Mouse (Mus musculus) forebrain, postnatal 0 days (tissue): Measurements from ENCODE around the gene Hspg2. TPM values are rescaled to one million over a fixed set of nuclear protein-coding genes. Genes with fewer than 3 reads are reported as not detected.

ENCODE experiments used
- ATAC-seq: fragments of 200-750 bp; cut with Nextera tagmentation; 2 replicates; pipeline ENCODE4 v1.8.0; 2017; ENCODE audit warnings: mild to moderate bottlenecking, moderate library complexity
- DNase-seq: peaks from one replicate; pipeline ENCODE4 v3.0.0-alpha.2; 2015
- H3K27ac ChIP-seq: fragments of 300-500 bp; sonication (generic); 2 replicates; pipeline ENCODE4 v1.5.1; 2014; ENCODE audit warnings: low read depth, mild to moderate bottlenecking, antibody characterized with exemption, low read length, moderate library complexity, mixed read lengths
- H3K27me3 ChIP-seq: fragments of 300-500 bp; sonication (generic); 2 replicates; pipeline ENCODE4 v1.6.1; 2014; ENCODE audit warnings: mild to moderate bottlenecking, low read length, mixed read lengths; ENCODE audit not compliant: insufficient read depth
- H3K36me3 ChIP-seq: fragments of 300-500 bp; sonication (generic); 2 replicates; pipeline ENCODE4 v1.6.1; 2014; ENCODE audit warnings: mild to moderate bottlenecking, moderate library complexity; ENCODE audit not compliant: insufficient read depth
- H3K4me1 ChIP-seq: fragments of 300-500 bp; sonication (generic); 2 replicates; pipeline ENCODE4 v1.6.1; 2014; ENCODE audit warnings: antibody characterized with exemption; ENCODE audit not compliant: insufficient read depth
- H3K4me2 ChIP-seq: fragments of 300-500 bp; sonication (generic); 2 replicates; pipeline ENCODE4 v1.6.1; 2014; ENCODE audit warnings: low read depth, mild to moderate bottlenecking, moderate library complexity
- H3K4me3 ChIP-seq: fragments of 300-500 bp; sonication (generic); 2 replicates; pipeline ENCODE4 v1.5.1; 2014; ENCODE audit warnings: low read depth, low read length, mixed read lengths
- H3K9ac ChIP-seq: fragments of 300-500 bp; sonication (generic); 2 replicates; pipeline ENCODE4 v1.6.1; 2014; ENCODE audit warnings: mild to moderate bottlenecking
- H3K9me3 ChIP-seq: fragments of 300-500 bp; sonication (generic); 2 replicates; pipeline ENCODE4 v1.6.1; 2016; ENCODE audit warnings: low read length
- CTCF ChIP-seq: sonication (generic); IDR thresholded peaks from 2 replicates; pipeline ENCODE4 v1.5.1; 2016; ENCODE audit warnings: antibody characterized with exemption, control low read depth, low read depth
- whole genome bisulfite sequencing: fragments of 180-500 bp; shearing (Covaris S2); extraction: QIAGEN DNeasy Blood & Tissue Kit; methylation state at CpG from one replicate; pipeline ENCODE4 v1.1.7; 2014; 5-methylcytosine and 5-hydroxymethylcytosine counted together
- polyA plus RNA-seq: library from polyadenylated mRNA; unstranded; fragments of >200 nt; fragmentation: Nextera tagmentation; extraction: Ambion mirVana; gene quantifications from 2 replicates; pipeline ENCODE4 v1.2.1, GENCODE M21; 2015
- total RNA-seq: library from RNA; depleted of rRNA; stranded (reverse); fragments of >200 nt; gene quantifications from 2 replicates; pipeline ENCODE4 v1.2.3, GENCODE M21; 2014

Gene Hspg2
- total and polyA plus RNA-seq, 2 experiments from 2014 or later: 2.3 to 22.6 TPM

- Histone ChIP-seq H3K4me3 (no peak overlapping the region), H3K9me3 (no peaks in the 10 kb centered on the region), H3K9ac (no peak overlapping the region), H3K4me2 (no peak overlapping the region), H3K27ac (no peak overlapping the region), H3K27me3 (no peaks in the 10 kb centered on the region), H3K36me3 (no peaks in the 10 kb centered on the region), H3K4me1 (no peaks in the 10 kb centered on the region)
- WGBS: 58% methylated on average over 15 of the region's 15 CpGs
- DNase-seq (peak; percentile 49), ATAC-seq (peak; percentile 83)
- TF ChIP-seq CTCF: no peak
Measured at GRCm38 (mm10) chr4:137510021-137510696, 41.6 kb downstream of the Hspg2 start.

DNA sequence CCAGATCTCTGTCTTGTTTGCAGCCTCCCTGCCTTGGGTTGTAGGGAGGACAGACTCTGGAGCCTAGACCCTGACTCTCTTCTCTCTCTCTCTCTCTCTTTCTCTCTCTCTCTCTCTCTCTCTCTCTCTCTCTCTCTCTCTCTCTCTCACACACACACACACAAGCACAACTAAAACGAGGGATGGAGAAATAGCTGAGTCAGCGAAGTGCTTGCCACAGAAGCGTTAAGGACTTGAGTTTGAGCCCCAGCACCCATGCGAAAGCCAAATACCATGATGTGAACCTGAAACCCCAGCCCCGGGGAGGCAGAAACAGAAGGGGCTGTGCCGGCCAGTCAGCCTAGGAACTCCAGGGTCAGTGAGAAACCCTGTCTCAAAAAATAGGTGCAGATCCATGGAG, 44.3 kb downstream of the Hspg2 start:
- WGBS: 82% methylated on average over 6 of the region's 6 CpGs
- no peak overlapping the region for H3K4me3 ChIP-seq
- H3K9ac ChIP-seq: no peak overlapping the region
- no peak for TF ChIP-seq CTCF
- no peak for DNase-seq
- no peaks in the 10 kb centered on the region for H3K27me3 ChIP-seq
- H3K9me3 ChIP-seq: no peaks in the 10 kb centered on the region
- no peak overlapping the region for H3K4me2 ChIP-seq
- ATAC-seq: no peak
- no peaks in the 10 kb centered on the region for H3K36me3 ChIP-seq
- H3K27ac ChIP-seq: no peak overlapping the region
- no peaks in the 10 kb centered on the region for H3K4me1 ChIP-seq

DNA sequence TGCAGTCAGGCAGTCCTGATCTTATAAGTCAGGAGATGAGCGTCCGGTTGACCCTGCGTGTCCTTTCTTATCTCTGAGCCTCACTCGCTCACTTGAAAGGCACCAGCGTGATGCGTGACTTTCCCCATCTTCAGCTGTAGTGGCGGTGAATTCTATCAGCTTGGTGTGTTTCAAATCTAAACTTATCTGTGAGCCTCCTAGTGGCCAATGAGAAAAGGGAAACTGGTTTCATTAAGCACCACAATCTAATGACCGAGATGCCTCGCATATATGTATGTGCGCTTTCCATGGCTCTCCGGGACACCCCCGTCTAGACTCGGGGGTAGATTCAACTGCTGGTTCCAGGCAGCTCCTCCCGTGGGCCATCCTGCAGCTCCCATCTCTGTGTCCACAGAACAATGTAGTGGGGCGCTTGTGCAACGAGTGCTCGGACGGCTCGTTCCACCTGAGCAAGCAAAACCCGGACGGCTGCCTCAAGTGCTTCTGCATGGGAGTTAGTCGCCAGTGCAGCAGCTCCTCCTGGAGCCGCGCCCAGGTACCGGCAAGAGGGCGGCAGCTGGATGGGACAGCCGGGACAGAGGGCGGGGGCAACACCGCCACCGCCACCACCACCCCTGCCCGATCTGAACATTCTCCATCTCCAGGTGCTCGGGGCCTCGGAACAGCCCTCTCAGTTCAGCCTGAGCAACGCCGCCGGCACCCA, 49.6 kb downstream of the Hspg2 start:
- WGBS: 89% methylated on average over 36 of the region's 36 CpGs
- Histone ChIP-seq H3K27ac (no peak overlapping the region), H3K4me3 (no peak overlapping the region), H3K4me1 (no peaks in the 10 kb centered on the region), H3K27me3 (no peaks in the 10 kb centered on the region), H3K36me3 (no peaks in the 10 kb centered on the region), H3K9me3 (no peaks in the 10 kb centered on the region), H3K4me2 (no peak overlapping the region), H3K9ac (no peak overlapping the region)
- DNase-seq (no peak), ATAC-seq (no peak)
- TF ChIP-seq CTCF: 0 out of 2 replicates have a peak, but pooled peaks have one; percentile 1

DNA sequence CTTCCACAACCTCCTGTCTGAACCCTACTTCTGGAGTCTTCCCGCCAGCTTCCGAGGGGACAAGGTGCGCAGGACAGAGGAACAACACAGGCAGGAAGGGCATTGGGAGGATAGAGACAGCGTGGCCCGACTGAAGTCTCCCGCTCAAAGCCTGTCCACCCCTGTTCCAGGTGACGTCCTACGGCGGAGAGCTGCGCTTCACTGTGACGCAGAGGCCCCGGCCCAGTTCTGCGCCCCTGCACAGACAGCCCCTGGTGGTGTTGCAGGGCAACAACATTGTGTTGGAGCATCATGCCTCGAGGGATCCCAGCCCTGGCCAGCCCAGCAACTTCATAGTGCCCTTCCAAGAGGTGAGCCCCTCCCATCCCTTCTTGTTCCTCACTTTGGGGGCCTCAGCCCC, 50.2 kb downstream of the Hspg2 start:
- no peak for ATAC-seq
- Histone ChIP-seq H3K9ac (no peak overlapping the region), H3K9me3 (no peaks in the 10 kb centered on the region), H3K27ac (no peak overlapping the region), H3K27me3 (no peaks in the 10 kb centered on the region), H3K4me1 (no peaks in the 10 kb centered on the region), H3K4me3 (no peak overlapping the region), H3K36me3 (no peaks in the 10 kb centered on the region), H3K4me2 (no peak overlapping the region)
- peak; percentile 8; the same call in 1 of the 2 replicates for TF ChIP-seq CTCF
- WGBS: 92% methylated on average over 14 of the region's 14 CpGs
- DNase-seq: no peak

DNA sequence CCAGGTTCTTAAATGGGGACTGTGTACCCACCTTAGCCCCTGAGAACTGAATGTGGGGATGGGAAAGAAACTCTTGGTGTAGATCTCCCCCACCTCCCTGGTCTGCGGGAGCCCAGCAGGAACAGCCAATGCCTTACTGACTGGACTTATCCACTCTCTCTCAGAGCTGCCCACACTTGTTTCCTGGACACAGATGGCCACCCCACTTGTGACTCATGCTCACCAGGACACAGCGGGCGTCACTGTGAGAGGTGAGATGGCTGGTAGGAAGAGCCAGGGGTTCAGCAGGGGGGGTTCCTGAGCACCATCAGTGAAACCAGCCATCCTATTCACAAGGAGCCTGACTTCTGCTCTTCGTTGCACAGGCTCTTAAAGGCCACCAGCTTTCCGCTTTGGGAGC, 51.8 kb downstream of the Hspg2 start:
- 94% methylated on average over 5 of the region's 5 CpGs for WGBS
- TF ChIP-seq CTCF: no peak
- Histone ChIP-seq H3K4me2 (no peak overlapping the region), H3K9me3 (no peaks in the 10 kb centered on the region), H3K27ac (no peak overlapping the region), H3K4me1 (no peaks in the 10 kb centered on the region), H3K9ac (no peak overlapping the region), H3K27me3 (no peaks in the 10 kb centered on the region), H3K4me3 (no peak overlapping the region), H3K36me3 (no peaks in the 10 kb centered on the region)
- no peak for ATAC-seq
- DNase-seq: no peak

DNA sequence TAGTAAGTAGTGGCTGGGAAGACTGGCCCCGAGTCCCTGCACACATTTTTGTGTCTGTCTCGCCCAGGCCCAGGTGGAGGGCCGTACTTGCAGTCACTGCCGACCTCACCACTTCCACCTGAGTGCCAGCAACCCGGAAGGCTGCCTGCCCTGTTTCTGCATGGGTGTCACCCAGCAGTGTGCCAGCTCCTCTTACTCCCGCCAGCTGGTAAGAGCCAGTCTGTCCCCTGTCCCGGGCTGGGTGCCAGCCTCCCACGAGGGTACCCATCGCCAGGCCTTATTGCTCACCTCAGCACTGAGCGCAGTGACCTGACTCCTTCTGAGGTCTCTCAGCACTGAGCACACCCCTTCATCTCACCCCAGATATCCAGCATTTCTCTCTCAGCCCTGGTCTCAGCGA, 53.4 kb downstream of the Hspg2 start:
- no peak for TF ChIP-seq CTCF
- WGBS: 86% methylated on average over 11 of the region's 11 CpGs

DNA sequence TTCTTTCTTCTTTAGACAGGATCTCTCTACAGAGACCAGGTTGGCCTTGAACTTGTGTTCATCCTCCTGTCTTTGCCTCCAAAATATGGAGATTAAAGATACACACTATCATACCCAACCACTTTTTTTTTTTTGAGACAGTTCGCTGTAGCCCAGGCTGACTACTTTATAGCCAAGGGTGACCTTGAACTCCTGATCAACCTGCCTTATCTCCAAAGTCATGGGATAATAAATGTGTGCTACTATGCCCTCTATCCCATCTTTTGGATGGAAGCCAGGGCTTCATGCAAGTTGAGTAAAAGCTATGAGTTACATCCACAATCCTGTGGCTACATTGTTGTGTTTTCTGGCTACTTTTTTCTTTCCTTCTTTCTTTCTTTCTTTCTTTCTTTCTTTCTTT, 56.9 kb downstream of the Hspg2 start:
- no peak overlapping the region for H3K27ac ChIP-seq
- ATAC-seq (no peak), DNase-seq (no peak)
- no peak for TF ChIP-seq CTCF
- no peak overlapping the region for H3K4me3 ChIP-seq
- no peak overlapping the region for H3K4me2 ChIP-seq
- no peaks in the 10 kb centered on the region for H3K36me3 ChIP-seq
- no peaks in the 10 kb centered on the region for H3K27me3 ChIP-seq
- H3K4me1 ChIP-seq: no peaks in the 10 kb centered on the region
- no peak overlapping the region for H3K9ac ChIP-seq
- no peaks in the 10 kb centered on the region for H3K9me3 ChIP-seq
- 95% methylated on average over 1 of the region's 1 CpGs for WGBS

More for the DNA sequence above, 53.4 kb downstream of the Hspg2 start:
- Histone ChIP-seq H3K4me2 (no peak overlapping the region), H3K27ac (no peak overlapping the region), H3K36me3 (no peaks in the 10 kb centered on the region), H3K4me1 (no peaks in the 10 kb centered on the region), H3K9ac (no peak overlapping the region), H3K9me3 (no peaks in the 10 kb centered on the region), H3K4me3 (no peak overlapping the region), H3K27me3 (no peaks in the 10 kb centered on the region)
- ATAC-seq (no peak), DNase-seq (no peak)
